Mouse (Mus musculus) embryo, embryonic 9.5 days (tissue): Measurements from ENCODE around the gene Gtf2e1.

ENCODE experiments used
- DNase-seq: peaks from one replicate; pipeline ENCODE4 v3.0.0-alpha.2; 2017; ENCODE audit errors: extremely low spot score

Gene Gtf2e1

GRCm38 (mm10) chr16:37539611-37540580, at the start of gene Gtf2e1, which contains the start of gene Rabl3:
TSS of gene Gtf2e1 (minus strand) at chr16:37539789.
TSS of gene Rabl3 (plus strand) at chr16:37539885.
- peak; percentile 96 for DNase-seq

- peak; percentile 7 for DNase-seq
Measured at GRCm38 (mm10) chr16:37585129-37585563, 45.6 kb upstream of the Gtf2e1 start.

- peak; percentile 73 for DNase-seq
Measured at GRCm38 (mm10) chr16:37584218-37585035, 44.8 kb upstream of the Gtf2e1 start.

GRCm38 (mm10) chr16:37583801-37584200, 44.2 kb upstream of the Gtf2e1 start:
- no peak for DNase-seq

GRCm38 (mm10) chr16:37583306-37583705, 43.7 kb upstream of the Gtf2e1 start:
- DNase-seq = no peak

- no peak for DNase-seq
Measured at GRCm38 (mm10) chr16:37581901-37582300, 42.3 kb upstream of the Gtf2e1 start.

- no peak for DNase-seq
Measured at GRCm38 (mm10) chr16:37580651-37581050, 41.1 kb upstream of the Gtf2e1 start.

- no peak for DNase-seq
Measured at GRCm38 (mm10) chr16:37579994-37580393, 40.4 kb upstream of the Gtf2e1 start, which contains the start of gene Hgd. TSS of gene Hgd (plus strand) at chr16:37580153.

- no peak for DNase-seq
Measured at GRCm38 (mm10) chr16:37579591-37579990, 40.0 kb upstream of the Gtf2e1 start.

- no peak for DNase-seq
Measured at GRCm38 (mm10) chr16:37575325-37575724, 35.7 kb upstream of the Gtf2e1 start.

GRCm38 (mm10) chr16:37573061-37573460, 33.5 kb upstream of the Gtf2e1 start:
- no peak for DNase-seq

- no peak for DNase-seq
Measured at GRCm38 (mm10) chr16:37572117-37572754, 32.6 kb upstream of the Gtf2e1 start.

GRCm38 (mm10) chr16:37571554-37571953, 32.0 kb upstream of the Gtf2e1 start:
- no peak for DNase-seq

GRCm38 (mm10) chr16:37567113-37568050, 27.8 kb upstream of the Gtf2e1 start:
- no peak for DNase-seq

- no peak for DNase-seq
Measured at GRCm38 (mm10) chr16:37566107-37566506, 26.5 kb upstream of the Gtf2e1 start.

GRCm38 (mm10) chr16:37565117-37565516, 25.5 kb upstream of the Gtf2e1 start:
- no peak for DNase-seq

GRCm38 (mm10) chr16:37562961-37563360, 23.4 kb upstream of the Gtf2e1 start:
- no peak for DNase-seq

GRCm38 (mm10) chr16:37562414-37562813, 22.8 kb upstream of the Gtf2e1 start:
- no peak for DNase-seq

- DNase-seq = no peak
Measured at GRCm38 (mm10) chr16:37552824-37553223, 13.2 kb upstream of the Gtf2e1 start.

GRCm38 (mm10) chr16:37550981-37551380, 11.4 kb upstream of the Gtf2e1 start:
- no peak for DNase-seq

- DNase-seq = no peak
Measured at GRCm38 (mm10) chr16:37550266-37550665, 10.7 kb upstream of the Gtf2e1 start.
